Mouse (Mus musculus): ENCODE measurements around the gene Zfp870. TPM values are rescaled to one million over a fixed set of nuclear protein-coding genes. Genes with fewer than 3 reads are reported as not detected.

The Zfp870 gene
- 4.5 and 5.5 TPM in 2 replicates for polyA plus RNA-seq (2015; fragmentation: Nextera tagmentation; extraction: Ambion mirVana)

- peak; percentile 96 for ATAC-seq (replicated peaks; ENCODE audit: insufficient number of reproducible peaks, insufficient read depth, low FRiP score, low read depth)
- Histone ChIP-seq H3K9ac (peak within 1 kb of the TSS; percentile 85), H3K4me1 (replicated peaks) (peaks cover 15% of the 10 kb centered on the region), H3K27me3 (no peaks in the 10 kb centered on the region), H3K4me3 (peak within 1 kb of the TSS; percentile 80), H3K27ac (peak within 1 kb of the TSS; percentile 87), H3K4me2 (peak within 1 kb of the TSS; percentile 77), H3K36me3 (no peaks in the 10 kb centered on the region; the same call in 1 of the 2 replicates), H3K9me3 (replicated peaks) (no peaks in the 10 kb centered on the region)
- WGBS: 10% methylated on average over 33 of the region's 33 CpGs
Observed at GRCm38 (mm10) chr17:32891239-32892180, at the start of gene Zfp870. Zfp870 (minus strand) TSS chr17:32891642.

GRCm38 (mm10) chr17:32939831-32940230, 48.4 kb upstream of the Zfp870 start:
- no peaks in the 10 kb centered on the region for H3K4me1 ChIP-seq (replicated peaks)
- H3K27me3 ChIP-seq: no peaks in the 10 kb centered on the region
- 75% methylated on average over 4 of the region's 4 CpGs for WGBS
- H3K9me3 ChIP-seq (replicated peaks): no peaks in the 10 kb centered on the region
- H3K27ac ChIP-seq: no peak overlapping the region
- no peak overlapping the region for H3K4me3 ChIP-seq
- no peak for ATAC-seq (replicated peaks; ENCODE audit: insufficient number of reproducible peaks, insufficient read depth, low FRiP score, low read depth)
- no peaks in the 10 kb centered on the region for H3K36me3 ChIP-seq
- no peak overlapping the region for H3K4me2 ChIP-seq
- no peak overlapping the region for H3K9ac ChIP-seq

- Histone ChIP-seq H3K9ac (no peak overlapping the region), H3K9me3 (replicated peaks) (no peaks in the 10 kb centered on the region), H3K27me3 (0 out of 2 replicates have a peak, but pooled peaks cover 3% of the 10 kb centered on the region), H3K36me3 (no peaks in the 10 kb centered on the region), H3K4me3 (no peak overlapping the region), H3K27ac (no peak overlapping the region), H3K4me1 (replicated peaks) (peaks cover 5% of the 10 kb centered on the region), H3K4me2 (no peak overlapping the region)
- no peak for ATAC-seq (replicated peaks; ENCODE audit: insufficient number of reproducible peaks, insufficient read depth, low FRiP score, low read depth)
- WGBS: 76% methylated on average over 5 of the region's 5 CpGs
Observed at GRCm38 (mm10) chr17:32927803-32928202, 36.4 kb upstream of the Zfp870 start.

DNA sequence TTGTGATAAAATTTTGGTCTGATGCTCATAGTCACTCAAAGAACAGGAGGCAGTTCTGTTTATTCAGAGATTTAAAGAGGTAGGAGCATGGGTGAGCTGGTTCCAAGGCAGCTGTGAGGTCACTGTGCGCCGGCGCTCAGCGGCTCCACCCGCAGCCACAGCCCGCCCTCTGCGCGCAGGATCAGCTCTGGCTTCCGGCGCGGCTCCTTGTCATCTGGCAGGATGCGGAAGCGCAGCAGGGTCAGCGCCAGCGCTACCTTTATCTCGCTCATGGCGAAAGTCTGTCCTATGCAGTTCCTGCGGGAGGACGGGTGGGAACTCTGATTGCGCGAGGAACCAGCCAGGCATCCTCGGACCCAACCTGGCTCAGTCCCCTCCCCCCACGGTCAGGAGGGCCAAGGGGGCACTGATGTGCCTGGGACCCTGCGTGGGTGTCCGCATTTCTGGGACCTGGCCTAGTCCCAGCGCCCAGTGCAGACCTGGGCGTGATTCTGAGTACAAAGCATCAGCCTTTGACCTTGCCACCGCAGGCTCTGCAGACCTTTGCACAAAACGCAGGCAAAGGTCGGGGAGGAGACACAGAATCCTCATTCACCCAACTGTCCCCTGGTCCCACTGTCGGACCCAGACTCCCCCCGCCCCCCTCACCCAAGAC, 33.3 kb upstream of the Zfp870 start:
- H3K4me3 ChIP-seq: peak overlapping the region; percentile 62
- H3K36me3 ChIP-seq: no peaks in the 10 kb centered on the region
- WGBS: 16% methylated on average over 32 of the region's 32 CpGs
- H3K9me3 ChIP-seq (replicated peaks): no peaks in the 10 kb centered on the region; the same call in 1 of the 2 replicates
- peak; percentile 85 for ATAC-seq (replicated peaks; ENCODE audit: insufficient number of reproducible peaks, insufficient read depth, low FRiP score, low read depth)
- peak overlapping the region; percentile 65 for H3K9ac ChIP-seq
- peak overlapping the region; percentile 70 for H3K27ac ChIP-seq
- 0 out of 2 replicates have a peak, but pooled peaks cover 3% of the 10 kb centered on the region for H3K27me3 ChIP-seq
- H3K4me1 ChIP-seq (replicated peaks): peaks cover 5% of the 10 kb centered on the region
- peak overlapping the region; percentile 89 for H3K4me2 ChIP-seq

GRCm38 (mm10) chr17:32923681-32924080, 32.2 kb upstream of the Zfp870 start:
- Histone ChIP-seq H3K9ac (no peak overlapping the region), H3K4me2 (no peak overlapping the region), H3K4me3 (no peak overlapping the region), H3K4me1 (replicated peaks) (peaks cover 5% of the 10 kb centered on the region), H3K36me3 (no peaks in the 10 kb centered on the region), H3K27me3 (0 out of 2 replicates have a peak, but pooled peaks cover 3% of the 10 kb centered on the region), H3K9me3 (replicated peaks) (no peaks in the 10 kb centered on the region; the same call in 1 of the 2 replicates), H3K27ac (no peak overlapping the region)
- ATAC-seq (replicated peaks; ENCODE audit: insufficient number of reproducible peaks, insufficient read depth, low FRiP score, low read depth): no peak
- 96% methylated on average over 1 of the region's 1 CpGs for WGBS

DNA sequence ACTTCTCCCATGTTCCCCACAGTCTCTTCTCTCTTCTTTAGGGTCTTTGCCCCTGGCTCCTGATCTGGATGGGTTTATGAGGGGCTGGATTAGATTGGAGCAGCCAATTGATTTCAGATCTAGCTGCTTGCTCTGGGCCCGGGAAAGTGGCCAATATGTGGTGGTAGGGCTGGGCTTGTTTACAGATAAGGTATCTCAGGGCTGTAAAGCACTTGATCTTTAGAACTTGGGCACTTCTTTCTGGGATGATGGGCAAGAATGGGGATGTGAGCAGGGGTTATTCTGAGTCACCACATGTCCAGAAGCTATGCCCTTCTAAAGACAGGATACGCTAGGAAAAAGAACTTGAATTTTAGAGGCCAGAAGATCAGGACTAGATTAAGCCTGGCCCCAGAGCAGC, 27.7 kb upstream of the Zfp870 start:
- H3K27me3 ChIP-seq: 0 out of 2 replicates have a peak, but pooled peaks cover 3% of the 10 kb centered on the region
- H3K4me1 ChIP-seq (replicated peaks): no peaks in the 10 kb centered on the region
- no peak overlapping the region for H3K9ac ChIP-seq
- H3K4me2 ChIP-seq: no peak overlapping the region
- H3K36me3 ChIP-seq: no peaks in the 10 kb centered on the region
- no peaks in the 10 kb centered on the region; the same call in 1 of the 2 replicates for H3K9me3 ChIP-seq (replicated peaks)
- H3K27ac ChIP-seq: no peak overlapping the region
- 49% methylated on average over 2 of the region's 2 CpGs for WGBS
- no peak overlapping the region for H3K4me3 ChIP-seq
- ATAC-seq (replicated peaks; ENCODE audit: insufficient number of reproducible peaks, insufficient read depth, low FRiP score, low read depth): no peak

GRCm38 (mm10) chr17:32917131-32917530, 25.7 kb upstream of the Zfp870 start, which contains the start of gene Cyp4f14:
Cyp4f14 (minus strand) TSS chr17:32917342.
- no peak within 1 kb of the TSS for H3K27ac ChIP-seq
- 51% methylated on average over 2 of the region's 2 CpGs for WGBS
- H3K9ac ChIP-seq: no peak within 1 kb of the TSS
- no peaks in the 10 kb centered on the region; the same call in 1 of the 2 replicates for H3K9me3 ChIP-seq (replicated peaks)
- no peak within 1 kb of the TSS for H3K4me2 ChIP-seq
- no peak for ATAC-seq (replicated peaks; ENCODE audit: insufficient number of reproducible peaks, insufficient read depth, low FRiP score, low read depth)
- H3K27me3 ChIP-seq: no peaks in the 10 kb centered on the region
- H3K36me3 ChIP-seq: no peaks in the 10 kb centered on the region
- H3K4me1 ChIP-seq (replicated peaks): no peaks in the 10 kb centered on the region
- H3K4me3 ChIP-seq: no peak within 1 kb of the TSS

DNA sequence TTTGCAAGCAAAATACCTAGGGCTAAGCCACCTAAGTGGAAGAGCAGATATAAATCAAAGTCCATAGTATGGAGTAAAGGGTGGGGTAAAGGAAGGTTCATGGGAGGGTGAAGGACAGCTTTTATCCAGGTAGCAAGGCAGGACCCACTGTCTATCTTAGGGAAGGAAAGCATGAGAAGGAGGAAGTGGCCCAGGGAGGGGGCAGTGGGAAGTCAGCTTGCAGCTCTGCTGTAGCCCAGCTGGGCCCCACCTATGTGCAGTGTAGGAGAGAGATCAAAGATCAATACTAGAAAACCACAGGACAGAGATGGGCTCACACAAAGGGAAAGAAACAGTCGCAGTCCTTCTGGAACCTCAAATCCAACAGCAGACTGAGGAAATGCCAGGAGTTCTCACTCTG, 24.6 kb upstream of the Zfp870 start:
- H3K4me2 ChIP-seq: no peak overlapping the region
- H3K9ac ChIP-seq: no peak overlapping the region
- no peaks in the 10 kb centered on the region for H3K4me1 ChIP-seq (replicated peaks)
- ATAC-seq (replicated peaks; ENCODE audit: insufficient number of reproducible peaks, insufficient read depth, low FRiP score, low read depth): no peak
- H3K4me3 ChIP-seq: no peak overlapping the region
- H3K9me3 ChIP-seq (replicated peaks): no peaks in the 10 kb centered on the region
- no peaks in the 10 kb centered on the region for H3K27me3 ChIP-seq
- H3K27ac ChIP-seq: no peak overlapping the region
- 65% methylated on average over 1 of the region's 1 CpGs for WGBS
- H3K36me3 ChIP-seq: no peaks in the 10 kb centered on the region

GRCm38 (mm10) chr17:32906172-32906571, 14.7 kb upstream of the Zfp870 start:
- Histone ChIP-seq H3K4me2 (no peak overlapping the region), H3K4me1 (replicated peaks) (0 out of 2 replicates have a peak, but pooled peaks cover 3% of the 10 kb centered on the region), H3K9me3 (replicated peaks) (no peaks in the 10 kb centered on the region), H3K27me3 (peaks cover 17% of the 10 kb centered on the region), H3K9ac (no peak overlapping the region), H3K4me3 (no peak overlapping the region), H3K27ac (no peak overlapping the region), H3K36me3 (no peaks in the 10 kb centered on the region)
- no peak for ATAC-seq (replicated peaks; ENCODE audit: insufficient number of reproducible peaks, insufficient read depth, low FRiP score, low read depth)
- WGBS: 67% methylated on average over 10 of the region's 10 CpGs

- 13% methylated on average over 19 of the region's 19 CpGs for WGBS
- Histone ChIP-seq H3K27me3 (peaks cover 17% of the 10 kb centered on the region), H3K27ac (no peak overlapping the region), H3K9ac (no peak overlapping the region), H3K36me3 (no peaks in the 10 kb centered on the region), H3K4me3 (peak overlapping the region; percentile 15; the same call in 1 of the 2 replicates), H3K4me1 (replicated peaks) (0 out of 2 replicates have a peak, but pooled peaks cover 3% of the 10 kb centered on the region), H3K4me2 (peak overlapping the region; percentile 48), H3K9me3 (replicated peaks) (no peaks in the 10 kb centered on the region)
- no peak for ATAC-seq (replicated peaks; ENCODE audit: insufficient number of reproducible peaks, insufficient read depth, low FRiP score, low read depth)
Observed at GRCm38 (mm10) chr17:32905239-32905638, 13.8 kb upstream of the Zfp870 start.

DNA sequence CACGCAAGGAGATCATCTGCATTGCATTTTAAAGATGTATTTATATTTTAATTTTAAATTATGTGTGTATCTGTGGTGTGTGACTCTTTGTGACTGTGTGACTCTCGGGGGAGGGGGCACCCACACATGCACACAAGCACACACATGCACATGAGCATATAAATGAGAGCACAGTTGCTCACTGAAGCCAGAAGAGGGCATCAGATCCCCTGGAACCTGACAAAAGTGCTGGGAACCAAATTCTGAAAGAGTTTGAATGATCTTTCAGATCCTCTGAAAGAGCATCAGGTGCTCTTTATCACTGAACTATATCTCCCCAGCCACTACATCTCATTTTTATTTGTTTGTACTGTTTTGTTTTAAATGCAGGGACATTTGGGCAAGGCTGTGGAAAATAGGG, 13.0 kb upstream of the Zfp870 start:
- ATAC-seq (replicated peaks; ENCODE audit: insufficient number of reproducible peaks, insufficient read depth, low FRiP score, low read depth): no peak
- Histone ChIP-seq H3K4me2 (no peak overlapping the region), H3K9me3 (replicated peaks) (no peaks in the 10 kb centered on the region), H3K27me3 (peaks cover 17% of the 10 kb centered on the region), H3K4me1 (replicated peaks) (0 out of 2 replicates have a peak, but pooled peaks cover 3% of the 10 kb centered on the region), H3K4me3 (no peak overlapping the region), H3K27ac (no peak overlapping the region), H3K36me3 (no peaks in the 10 kb centered on the region), H3K9ac (no peak overlapping the region)
- 67% methylated on average over 2 of the region's 2 CpGs for WGBS
